Mouse (Mus musculus): ENCODE results near the gene Vmn1r178.
"Not testable (repeated sequence)": the region's sequence is repeated elsewhere in the genome, so short reads cannot be mapped to it uniquely, and the experiment has no call there.

The Vmn1r178 gene

GRCm38 (mm10) chr7:23891709-23892108 is at the start of gene Vmn1r178:
Gene Vmn1r178, plus strand, starts transcription at chr7:23892009.
- DNase-seq (ENCODE audit: low read depth, low spot score) = no peak

- not testable (repeated sequence) for DNase-seq (ENCODE audit: low read depth, low spot score)
These were observed 25.5 kb upstream of the Vmn1r178 start, which contains the start of gene Vmn1r177 for GRCm38 (mm10) chr7:23866349-23866748. Gene Vmn1r177, minus strand, starts transcription at chr7:23866449.

- not testable (repeated sequence) for DNase-seq (ENCODE audit: low read depth, low spot score)
These were observed 14.9 kb upstream of the Vmn1r178 start for GRCm38 (mm10) chr7:23876918-23877317.

- no peak for DNase-seq (ENCODE audit: low read depth, low spot score)
These were observed 34.9 kb downstream of the Vmn1r178 start, which contains the start of gene Vmn1r179 for GRCm38 (mm10) chr7:23926678-23927077. Gene Vmn1r179, plus strand, starts transcription at chr7:23926978.

All from retina, adult 2 months (tissue).